Comparison of ENCODE assay signal across 8 mouse cellular contexts in the genomic region with DNA sequence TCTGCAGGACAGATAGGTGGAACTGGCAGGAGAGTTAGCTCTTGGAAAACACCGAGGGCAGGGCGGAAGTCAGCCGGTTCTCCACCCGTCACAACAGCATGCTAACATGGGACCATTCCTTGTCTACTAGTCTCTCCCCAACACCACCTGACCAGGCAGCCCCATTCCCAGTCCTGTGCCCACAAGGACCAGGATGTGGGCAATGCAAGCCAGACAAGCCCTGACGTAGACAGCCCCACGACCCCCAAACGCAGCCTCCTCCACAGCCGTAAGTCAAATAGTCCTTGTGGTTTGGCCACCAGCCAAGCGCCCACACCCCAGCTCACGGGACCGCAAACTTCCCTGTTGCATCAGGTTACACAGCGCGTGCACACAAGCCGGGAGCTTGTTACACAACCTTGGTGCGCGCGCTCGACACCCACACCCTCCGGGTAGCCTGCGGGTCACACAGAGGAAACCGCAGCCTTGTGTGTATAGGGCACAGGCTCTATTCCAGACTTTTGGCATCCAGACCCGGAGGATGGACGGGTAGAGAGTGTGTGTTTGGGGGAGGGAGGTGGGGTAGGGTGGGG. TPM values are rescaled to one million over a fixed set of nuclear protein-coding genes. Genes with fewer than 3 reads are reported as not detected.
DNase-seq lines count a peak whose midpoint lies in the region; ATAC-seq and TF ChIP-seq lines count a peak whose summit lies in the region.

No protein-coding gene starts in this region.

- no peaks in the 10 kb centered on the region for H3K27me3 ChIP-seq in midbrain, postnatal 0 days (ENCODE audit: insufficient read depth, low read length)
- no peaks in the 10 kb centered on the region for H3K27me3 ChIP-seq in midbrain, embryonic 10.5 days (ENCODE audit: low read depth, poor library complexity, severe bottlenecking)
- no peaks in the 10 kb centered on the region for H3K27me3 ChIP-seq in limb, embryonic 12.5 days

- no peaks in the 10 kb centered on the region for H3K9me3 ChIP-seq in midbrain, postnatal 0 days (ENCODE audit: low read length)
- H3K9me3 ChIP-seq in midbrain, embryonic 10.5 days (replicated peaks), result no peaks in the 10 kb centered on the region
- H3K9me3 ChIP-seq in limb, embryonic 12.5 days, result 0 out of 2 replicates have a peak, but pooled peaks cover 1% of the 10 kb centered on the region

- H3K4me1 ChIP-seq in midbrain, postnatal 0 days (ENCODE audit: insufficient read depth, low read length), result no peaks in the 10 kb centered on the region
- 0 out of 2 replicates have a peak, but pooled peaks cover 5% of the 10 kb centered on the region for H3K4me1 ChIP-seq in midbrain, embryonic 10.5 days
- H3K4me1 ChIP-seq in limb, embryonic 12.5 days (replicated peaks), result peaks cover 34% of the 10 kb centered on the region

- no peak overlapping the region for H3K27ac ChIP-seq in midbrain, postnatal 0 days (ENCODE audit: low read depth, low read length)
- H3K27ac ChIP-seq in midbrain, embryonic 10.5 days (replicated peaks), result no peak overlapping the region
- H3K27ac ChIP-seq in limb, embryonic 12.5 days, result peak overlapping the region; percentile 59

- no peaks in the 10 kb centered on the region for H3K36me3 ChIP-seq in midbrain, postnatal 0 days (ENCODE audit: insufficient read depth, low read length)
- H3K36me3 ChIP-seq in midbrain, embryonic 10.5 days, result no peaks in the 10 kb centered on the region
- H3K36me3 ChIP-seq in limb, embryonic 12.5 days, result no peaks in the 10 kb centered on the region

- H3K4me2 ChIP-seq in midbrain, postnatal 0 days (ENCODE audit: low read depth, low read length, poor library complexity, severe bottlenecking), result no peak overlapping the region
- H3K4me2 ChIP-seq in limb, embryonic 12.5 days, result peak overlapping the region; percentile 48

- no peak for TF ChIP-seq CTCF in midbrain, postnatal 0 days (IDR thresholded peaks at IDR 0.05)

- DNase-seq in midbrain, postnatal 0 days (ENCODE audit: low spot score), result no peak
- no peak for DNase-seq in midbrain, embryonic 10.5 days (ENCODE audit: low spot score)
- DNase-seq in brain, adult 2 months (ENCODE audit: low read depth, low spot score), result peak; percentile 52
- DNase-seq in gastrocnemius, postnatal 14 days, result peak; percentile 71
- peak; percentile 87 for DNase-seq in induced T-regulatory cell, adult 2 months (ENCODE audit: low read depth)
- peak; percentile 95 for DNase-seq in naive thymus-derived CD4-positive, alpha-beta T cell, adult 2 months (ENCODE audit: low read depth)
- peak; percentile 85 for DNase-seq in thymus, postnatal 4 days

- no peak overlapping the region for H3K4me3 ChIP-seq in midbrain, postnatal 0 days (ENCODE audit: low read depth, low read length)
- no peak overlapping the region for H3K4me3 ChIP-seq in midbrain, embryonic 10.5 days
- peak overlapping the region; percentile 24 for H3K4me3 ChIP-seq in limb, embryonic 12.5 days (replicated peaks)

- H3K9ac ChIP-seq in midbrain, postnatal 0 days (replicated peaks; ENCODE audit: low read length, poor library complexity, severe bottlenecking), result no peak overlapping the region
- H3K9ac ChIP-seq in limb, embryonic 12.5 days (replicated peaks), result no peak overlapping the region

- 70% methylated on average over 23 of the region's 23 CpGs for WGBS in midbrain, postnatal 0 days
- 86% methylated on average over 23 of the region's 23 CpGs for WGBS in midbrain, embryonic 10.5 days
- 23% methylated on average over 23 of the region's 23 CpGs for WGBS in limb, embryonic 12.5 days

- 0 out of 2 replicates have a peak, but pooled peaks have one; percentile 31 for ATAC-seq in midbrain, postnatal 0 days (ENCODE audit: low FRiP score)
- peak; percentile 92 for ATAC-seq in limb, embryonic 12.5 days (ENCODE audit: insufficient number of reproducible peaks, insufficient read depth, low FRiP score, low TSS enrichment, low read depth)

- intact Hi-C loops in gastrocnemius, postnatal 14 days (cut with DNase I; ENCODE audit: low total_unique reads), result no loop called here

RNA-seq across cellular contexts. Expression of gene Mrps18a, which starts 37.0 kb away (rescaled TPM):
- 63.7 and 84.4 TPM in 2 replicates for total RNA-seq in midbrain, postnatal 0 days (2014; rRNA removed)
- polyA plus RNA-seq in midbrain, postnatal 0 days (2015; fragmentation: Nextera tagmentation; extraction: Ambion mirVana), result 173 and 175 TPM in 2 replicates
- 143 and 156 TPM in 2 replicates for polyA plus RNA-seq in midbrain, embryonic 10.5 days (2016; fragmentation: Nextera tagmentation; extraction: Ambion mirVana)
- 10 to 100 TPM; 61.3 to 61.8 TPM for total RNA-seq in gastrocnemius, postnatal 14 days (2021)
- 143 and 144 TPM in 2 replicates for polyA plus RNA-seq in limb, embryonic 12.5 days (2016; fragmentation: Nextera tagmentation; extraction: Ambion mirVana)

RNA-seq across cellular contexts. Expression of gene Vegfa, which starts 41.6 kb away (rescaled TPM):
- 78.6 and 105 TPM in 2 replicates for total RNA-seq in midbrain, postnatal 0 days (2014; rRNA removed)
- 2.3 and 3.0 TPM in 2 replicates for polyA plus RNA-seq in midbrain, postnatal 0 days (2015; fragmentation: Nextera tagmentation; extraction: Ambion mirVana)
- polyA plus RNA-seq in midbrain, embryonic 10.5 days (2016; fragmentation: Nextera tagmentation; extraction: Ambion mirVana), result 2.1 and 2.3 TPM in 2 replicates
- total RNA-seq in gastrocnemius, postnatal 14 days (2021), result 10 to 100 TPM; 73.9 to 95.9 TPM
- polyA plus RNA-seq in limb, embryonic 12.5 days (2016; fragmentation: Nextera tagmentation; extraction: Ambion mirVana), result 6.2 TPM in 2 replicates

Comparison
In these comparisons a context has a peak if more than half of its experiments do, and no peak if none do; other contexts are left out.
1. DNase-seq: peak in brain, adult 2 months (single experiment), gastrocnemius, postnatal 14 days (single experiment), induced T-regulatory cell, adult 2 months (single experiment), naive thymus-derived CD4-positive, alpha-beta T cell, adult 2 months (single experiment) and thymus, postnatal 4 days (single experiment); none in midbrain, postnatal 0 days (single experiment) and midbrain, embryonic 10.5 days (single experiment).